Mouse (Mus musculus): ENCODE measurements around the gene Tatdn3.

DNA sequence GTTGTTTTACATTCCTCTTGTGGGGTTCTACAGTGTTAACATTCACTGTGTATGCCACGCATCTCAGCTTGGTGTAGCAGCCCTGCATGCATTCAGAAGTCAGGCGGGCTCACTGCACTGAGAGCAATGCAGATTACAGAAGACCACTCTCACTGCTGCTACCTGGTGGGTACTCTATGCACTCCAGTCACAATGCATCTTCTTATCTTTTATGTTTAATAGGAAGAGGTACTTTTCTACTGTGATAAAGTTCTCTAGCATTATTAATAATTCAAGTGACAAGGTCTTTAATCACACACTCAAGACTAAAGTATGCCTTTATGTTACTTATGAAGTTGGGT is 7.2 kb downstream of the Tatdn3 start:
- no peak for TF ChIP-seq POLR2A (IDR thresholded peaks at IDR 0.05; ENCODE audit: low read depth, low read length)
- TF ChIP-seq RCOR1 (conservative IDR thresholded peaks at IDR 0.05; ENCODE audit: low read depth, low read length): no peak
